Mouse (Mus musculus): ENCODE measurements around the gene Flad1. TPM values are rescaled to one million over a fixed set of nuclear protein-coding genes. Genes with fewer than 3 reads are reported as not detected.
A peak's percentile ranks its signal among the peaks of the same experiment; 100 is the strongest.

The Flad1 gene
- total and polyA plus RNA-seq, 2 experiments, result 29.0 to 67.3 TPM

DNA sequence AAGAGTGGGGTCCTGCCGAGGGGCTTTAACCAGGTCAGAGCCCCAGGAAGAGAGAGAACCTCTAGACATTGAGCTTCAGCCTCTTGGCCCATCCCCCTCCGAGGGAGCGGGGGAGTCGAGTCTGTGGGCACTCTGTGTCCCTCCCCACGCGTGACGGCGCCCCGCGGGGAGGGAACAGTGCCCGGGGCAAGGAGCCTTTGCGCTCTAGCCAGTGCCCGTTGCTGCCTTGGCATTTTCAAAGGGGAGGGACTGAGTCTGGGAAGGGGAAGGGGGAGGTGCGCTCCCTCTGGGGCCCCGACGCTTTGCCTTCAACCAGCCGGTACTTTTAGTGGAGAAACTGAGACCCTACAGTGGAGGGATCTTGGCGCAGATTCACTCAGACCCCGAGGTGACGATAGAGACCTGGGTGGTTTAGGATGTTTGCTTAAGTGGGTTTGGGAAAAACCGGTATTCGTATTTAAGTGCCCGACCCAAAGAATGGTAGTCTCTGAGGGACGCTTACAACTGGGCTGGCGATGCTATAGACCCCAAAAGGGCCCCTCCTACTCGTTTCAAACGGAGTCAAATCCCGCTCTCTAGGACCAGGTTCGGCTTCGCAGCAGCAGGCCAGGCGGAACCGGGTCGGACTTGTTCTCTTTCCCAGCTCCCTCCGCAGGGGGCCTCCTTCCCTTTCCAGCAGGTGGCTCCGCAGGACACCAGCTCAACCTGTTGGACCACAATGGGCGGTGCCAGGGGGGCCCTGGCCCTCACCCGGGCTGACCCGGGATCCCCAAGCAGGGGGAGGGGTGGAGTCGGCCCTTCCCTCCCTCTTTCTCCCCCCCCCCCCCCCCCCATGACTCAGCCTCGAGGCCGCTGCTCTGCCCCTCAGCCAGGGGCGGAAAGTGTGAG is 17.4 kb downstream of the Flad1 start, which contains the start of gene Zbtb7b:
Gene Zbtb7b (minus strand): TSS at position 771 of the 888 bp plus-strand sequence.
- Histone ChIP-seq H3K9ac (ENCODE audit: low read depth, low read length) (peak within 1 kb of the TSS; percentile 92), H3K4me3 (ENCODE audit: insufficient read depth, low read depth, low read length) (peak within 1 kb of the TSS; percentile 85), H3K36me3 (ENCODE audit: control insufficient read depth, insufficient read depth, low read length) (no peaks in the 10 kb centered on the region), H3K4me1 (ENCODE audit: control insufficient read depth, insufficient read depth, low read length) (peaks cover 24% of the 10 kb centered on the region), H3K27ac (replicated peaks; ENCODE audit: insufficient read depth, low read depth, low read length) (peak within 1 kb of the TSS; percentile 98), H3K79me2 (ENCODE audit: control insufficient read depth, insufficient read depth, low read length) (peaks cover 33% of the 10 kb centered on the region), H3K27me3 (ENCODE audit: control insufficient read depth, insufficient read depth, low read length) (no peaks in the 10 kb centered on the region)
- TF ChIP-seq CTCF (IDR thresholded peaks at IDR 0.05; ENCODE audit: low read depth, low read length) (peak; percentile 67), POLR2A (IDR thresholded peaks at IDR 0.05; ENCODE audit: extremely low read depth, insufficient read depth, low read length) (peak; percentile 59; the same call in 1 of the 2 replicates)
- peak; percentile 86 for DNase-seq (ENCODE audit: extremely low read depth, low read depth, low spot score)
- under 1% methylated on average over 41 of the region's 42 CpGs for WGBS

DNA sequence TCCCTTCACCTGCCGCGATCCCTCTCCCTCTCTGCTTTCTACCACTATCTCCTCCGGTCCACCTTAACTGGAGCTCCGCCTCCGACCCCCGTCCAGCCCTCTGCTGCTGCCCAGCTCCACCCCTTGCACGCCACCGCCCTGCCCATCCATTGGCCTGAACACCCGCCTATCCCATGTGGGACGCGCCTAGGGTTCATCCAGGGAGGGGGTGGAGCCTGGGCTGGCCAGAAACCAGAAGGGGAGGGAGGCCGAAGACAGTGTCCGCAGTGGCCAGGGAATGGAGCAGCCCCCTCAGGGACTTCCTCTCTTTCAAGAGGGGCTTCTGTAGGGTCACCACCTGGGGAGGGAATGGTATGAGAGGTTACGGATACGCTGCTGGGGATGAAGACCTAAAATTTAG is 18.1 kb downstream of the Flad1 start:
- Histone ChIP-seq H3K9ac (ENCODE audit: low read depth, low read length) (peak overlapping the region; percentile 92), H3K4me1 (ENCODE audit: control insufficient read depth, insufficient read depth, low read length) (peaks cover 26% of the 10 kb centered on the region), H3K27ac (replicated peaks; ENCODE audit: insufficient read depth, low read depth, low read length) (peak overlapping the region; percentile 98), H3K4me3 (ENCODE audit: insufficient read depth, low read depth, low read length) (peak overlapping the region; percentile 85), H3K79me2 (ENCODE audit: control insufficient read depth, insufficient read depth, low read length) (peaks cover 36% of the 10 kb centered on the region), H3K27me3 (ENCODE audit: control insufficient read depth, insufficient read depth, low read length) (no peaks in the 10 kb centered on the region), H3K36me3 (ENCODE audit: control insufficient read depth, insufficient read depth, low read length) (no peaks in the 10 kb centered on the region)
- no peak for TF ChIP-seq CTCF (IDR thresholded peaks at IDR 0.05; ENCODE audit: low read depth, low read length)
- TF ChIP-seq POLR2A (IDR thresholded peaks at IDR 0.05; ENCODE audit: extremely low read depth, insufficient read depth, low read length), result peak; percentile 86
- WGBS, result under 1% methylated on average over 15 of the region's 15 CpGs
- peak; percentile 90 for DNase-seq (ENCODE audit: extremely low read depth, low read depth, low spot score)

DNA sequence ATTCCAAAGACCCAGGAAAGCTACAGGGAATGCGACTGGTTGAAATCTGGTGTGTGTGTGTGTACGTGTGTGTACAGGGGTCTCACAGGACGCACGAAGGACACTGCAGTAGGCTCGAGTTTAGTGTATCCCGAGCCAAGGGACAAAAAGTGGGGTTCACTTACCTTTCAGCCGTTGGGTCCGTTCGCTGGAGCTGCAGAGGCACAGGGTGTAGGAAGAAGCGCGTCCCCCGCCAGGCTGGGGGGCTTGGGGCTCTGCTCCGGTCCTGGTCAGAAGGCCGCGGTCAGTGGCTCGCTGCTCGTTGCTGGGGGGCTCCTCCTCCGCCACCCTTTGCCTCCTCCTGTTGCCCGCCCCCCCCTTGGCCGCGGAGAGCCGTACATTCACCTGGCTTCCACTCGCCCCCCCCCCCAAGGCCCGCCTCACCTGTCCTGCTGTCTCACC is 18.8 kb downstream of the Flad1 start:
- Histone ChIP-seq H3K4me1 (ENCODE audit: control insufficient read depth, insufficient read depth, low read length) (peaks cover 32% of the 10 kb centered on the region), H3K27ac (replicated peaks; ENCODE audit: insufficient read depth, low read depth, low read length) (peak overlapping the region; percentile 87), H3K27me3 (ENCODE audit: control insufficient read depth, insufficient read depth, low read length) (no peaks in the 10 kb centered on the region), H3K36me3 (ENCODE audit: control insufficient read depth, insufficient read depth, low read length) (no peaks in the 10 kb centered on the region), H3K4me3 (ENCODE audit: insufficient read depth, low read depth, low read length) (peak overlapping the region; percentile 71), H3K79me2 (ENCODE audit: control insufficient read depth, insufficient read depth, low read length) (peaks cover 43% of the 10 kb centered on the region), H3K9ac (ENCODE audit: low read depth, low read length) (peak overlapping the region; percentile 82)
- TF ChIP-seq POLR2A (IDR thresholded peaks at IDR 0.05; ENCODE audit: extremely low read depth, insufficient read depth, low read length), result 0 out of 2 replicates have a peak, but pooled peaks have one; percentile 26
- no peak for TF ChIP-seq CTCF (IDR thresholded peaks at IDR 0.05; ENCODE audit: low read depth, low read length)
- no peak for DNase-seq (ENCODE audit: extremely low read depth, low read depth, low spot score)
- 1% methylated on average over 20 of the region's 24 CpGs for whole genome bisulfite sequencing

DNA sequence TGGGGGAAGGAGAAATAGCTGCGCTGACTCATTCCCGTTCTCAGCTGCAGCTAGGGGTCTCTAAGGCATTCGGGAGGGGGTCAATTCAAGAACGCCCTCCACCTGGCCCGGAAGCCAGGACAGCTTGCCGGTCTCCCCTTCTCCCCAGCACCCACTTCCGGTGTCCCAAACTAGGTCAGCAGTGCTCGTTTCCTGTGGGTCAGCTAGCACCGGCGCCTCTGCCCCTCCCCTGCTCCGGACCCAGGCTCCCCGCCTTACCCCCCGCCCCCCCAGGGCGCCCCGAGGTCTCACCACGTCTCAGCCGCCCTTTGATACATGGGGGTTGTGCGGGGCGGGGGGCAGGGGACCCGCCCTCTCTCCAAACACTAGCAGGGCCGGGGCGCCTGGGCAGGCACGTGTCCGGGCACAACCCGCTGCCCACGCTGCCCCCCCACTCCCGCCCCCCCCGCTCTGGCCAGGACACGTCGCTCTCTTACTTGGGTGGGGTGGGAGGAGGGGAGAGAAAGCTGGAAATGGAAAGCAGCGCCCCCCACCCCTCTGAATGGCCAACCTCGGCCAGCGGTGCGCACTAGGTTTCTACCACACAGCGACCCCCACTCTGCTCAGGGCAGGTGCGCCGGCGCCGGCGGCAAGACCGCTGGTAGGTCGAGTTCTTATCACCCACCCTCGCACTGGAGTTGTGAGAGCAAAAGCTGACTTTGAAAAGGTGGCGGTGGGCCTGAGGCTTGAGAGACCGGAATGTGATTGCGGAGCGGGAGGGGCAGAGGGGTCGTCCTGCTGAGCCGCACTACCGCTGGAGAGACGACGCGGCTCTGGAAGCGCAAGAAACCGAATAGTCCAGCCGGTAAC is 19.8 kb downstream of the Flad1 start:
- H3K36me3 ChIP-seq (ENCODE audit: control insufficient read depth, insufficient read depth, low read length), result no peaks in the 10 kb centered on the region
- TF ChIP-seq POLR2A (IDR thresholded peaks at IDR 0.05; ENCODE audit: extremely low read depth, insufficient read depth, low read length), result 0 out of 2 replicates have a peak, but pooled peaks have one; percentile 18
- TF ChIP-seq CTCF (IDR thresholded peaks at IDR 0.05; ENCODE audit: low read depth, low read length), result no peak
- peak overlapping the region; percentile 71 for H3K4me3 ChIP-seq (ENCODE audit: insufficient read depth, low read depth, low read length)
- peaks cover 33% of the 10 kb centered on the region for H3K4me1 ChIP-seq (ENCODE audit: control insufficient read depth, insufficient read depth, low read length)
- WGBS, result 1% methylated on average over 56 of the region's 56 CpGs
- H3K27me3 ChIP-seq (ENCODE audit: control insufficient read depth, insufficient read depth, low read length), result no peaks in the 10 kb centered on the region
- peak; percentile 85 for DNase-seq (ENCODE audit: extremely low read depth, low read depth, low spot score)
- H3K27ac ChIP-seq (replicated peaks; ENCODE audit: insufficient read depth, low read depth, low read length), result peak overlapping the region; percentile 97
- peaks cover 53% of the 10 kb centered on the region for H3K79me2 ChIP-seq (ENCODE audit: control insufficient read depth, insufficient read depth, low read length)
- peak overlapping the region; percentile 82 for H3K9ac ChIP-seq (ENCODE audit: low read depth, low read length)

DNA sequence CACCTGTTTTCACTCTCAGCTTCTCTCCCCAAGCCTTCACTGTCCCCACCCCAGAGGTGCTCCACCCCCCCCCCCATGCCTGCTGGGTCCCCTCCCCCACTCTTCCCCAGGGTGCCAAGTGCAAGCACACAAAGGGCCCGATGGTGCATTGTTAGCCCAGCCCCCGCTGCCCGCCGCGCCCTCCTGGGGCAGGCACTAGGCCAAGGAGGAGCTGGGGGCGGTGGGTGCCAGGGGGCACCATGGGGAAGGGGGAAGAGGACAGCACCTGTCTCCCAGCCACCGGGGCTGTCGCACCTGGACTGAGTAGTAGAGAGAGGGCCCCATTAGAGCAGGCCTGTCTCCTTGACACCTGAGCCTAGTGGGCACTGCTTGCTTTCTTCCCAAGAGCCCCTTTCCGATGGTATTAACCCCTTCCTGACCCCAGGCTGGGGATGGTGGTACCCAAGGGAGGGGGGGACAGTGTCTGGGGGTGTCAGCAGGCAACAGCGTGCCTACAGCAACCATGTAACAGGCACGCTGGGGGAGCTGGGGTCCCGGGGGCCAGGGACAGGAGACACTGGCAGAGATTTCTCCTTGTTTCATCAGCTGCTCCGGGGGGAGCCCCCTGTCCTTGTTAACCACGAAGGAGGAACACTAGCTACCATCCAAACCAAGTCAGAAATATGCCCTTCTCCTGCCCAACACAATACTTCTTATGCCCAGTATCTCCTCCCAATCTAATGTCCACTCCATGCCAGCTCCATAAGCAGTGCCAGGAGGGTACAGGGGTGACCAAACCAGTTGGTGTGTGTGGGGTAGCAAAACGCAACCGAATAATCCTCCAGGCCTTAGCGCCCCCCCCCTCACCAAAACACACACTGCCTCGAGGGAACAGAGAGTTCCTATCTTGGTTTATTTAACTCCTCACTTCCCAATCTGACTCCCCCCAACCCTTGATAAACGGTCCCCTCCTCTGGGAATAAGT is 20.7 kb downstream of the Flad1 start:
- Histone ChIP-seq H3K9ac (ENCODE audit: low read depth, low read length) (peak overlapping the region; percentile 82), H3K27ac (replicated peaks; ENCODE audit: insufficient read depth, low read depth, low read length) (peak overlapping the region; percentile 88), H3K27me3 (ENCODE audit: control insufficient read depth, insufficient read depth, low read length) (no peaks in the 10 kb centered on the region), H3K4me3 (ENCODE audit: insufficient read depth, low read depth, low read length) (peak overlapping the region; percentile 71), H3K4me1 (ENCODE audit: control insufficient read depth, insufficient read depth, low read length) (peaks cover 32% of the 10 kb centered on the region), H3K79me2 (ENCODE audit: control insufficient read depth, insufficient read depth, low read length) (peaks cover 60% of the 10 kb centered on the region), H3K36me3 (ENCODE audit: control insufficient read depth, insufficient read depth, low read length) (peaks cover 2% of the 10 kb centered on the region; the same call in 1 of the 2 replicates)
- peak; percentile 48 for DNase-seq (ENCODE audit: extremely low read depth, low read depth, low spot score)
- WGBS, result 7% methylated on average over 19 of the region's 19 CpGs
- TF ChIP-seq CTCF (IDR thresholded peaks at IDR 0.05; ENCODE audit: low read depth, low read length), result no peak
- no peak for TF ChIP-seq POLR2A (IDR thresholded peaks at IDR 0.05; ENCODE audit: extremely low read depth, insufficient read depth, low read length)

Data from liver, adult 2 months (tissue).